Mouse (Mus musculus): ENCODE measurements around the gene Gramd1b.
A peak's percentile ranks its signal among the peaks of the same experiment; 100 is the strongest.
"Not testable (repeated sequence)": the region's sequence is repeated elsewhere in the genome, so short reads cannot be mapped to it uniquely, and the experiment has no call there.

Gramd1b gene

DNA sequence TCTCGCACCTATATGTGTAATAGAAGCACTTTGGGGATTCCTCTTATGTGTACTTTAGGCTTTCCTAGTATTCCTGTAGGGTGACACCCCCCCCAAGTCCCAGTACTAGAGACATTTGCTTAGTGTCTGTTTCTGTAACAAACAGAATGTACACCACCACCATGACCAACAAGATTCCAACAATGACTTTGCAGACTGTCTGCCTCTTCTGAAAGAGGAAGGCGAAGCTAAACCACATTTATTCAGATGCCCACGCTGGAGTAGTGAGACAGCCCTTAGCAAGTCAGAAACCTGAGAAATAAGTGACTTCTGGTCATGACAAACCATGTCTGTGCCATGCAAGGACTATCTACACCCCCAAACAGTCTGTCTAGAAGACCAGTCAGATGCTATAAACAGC lies 11.9 kb downstream of the Gramd1b start:
- no peak for DNase-seq (ENCODE audit: low spot score)

DNA sequence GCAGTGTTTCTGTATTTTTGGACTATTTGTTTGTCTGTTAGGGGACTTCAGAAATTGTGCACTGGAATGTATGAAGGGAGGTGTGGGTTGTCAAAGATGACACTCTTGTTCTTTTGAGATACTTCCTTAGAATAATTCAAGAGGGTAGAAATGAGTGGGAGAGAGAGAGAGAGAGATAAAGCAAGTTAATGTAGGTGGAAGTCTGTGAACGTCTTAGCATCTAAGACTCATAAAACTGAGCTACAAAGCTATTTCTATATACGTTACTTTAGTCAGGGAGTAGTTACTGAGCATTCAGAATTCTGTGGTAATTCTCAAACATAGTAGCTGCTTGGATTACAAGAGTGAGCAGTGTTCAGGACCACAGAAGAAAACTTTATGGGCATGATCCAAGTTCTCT lies 19.2 kb downstream of the Gramd1b start:
- no peak for DNase-seq (ENCODE audit: low spot score)

DNA sequence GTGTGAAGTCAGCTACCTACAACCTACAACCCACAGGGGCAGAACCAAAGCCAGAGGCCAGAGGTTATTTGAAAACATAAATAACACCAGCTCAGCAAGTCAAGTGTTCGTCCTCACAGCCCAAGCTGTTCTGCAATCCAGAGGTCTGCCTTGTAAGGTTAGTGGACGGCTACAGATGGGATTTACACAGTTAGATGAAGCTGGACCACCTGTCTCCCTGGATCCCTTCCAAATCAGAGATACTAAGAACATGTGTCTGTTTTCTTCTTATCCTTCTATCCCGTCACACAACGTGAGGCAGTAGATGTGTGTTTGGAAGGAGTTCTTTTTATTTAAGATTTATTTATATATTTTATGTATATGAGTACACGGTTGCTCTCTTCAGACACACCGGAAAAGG lies 21.7 kb downstream of the Gramd1b start:
- DNase-seq (ENCODE audit: low spot score): no peak

DNA sequence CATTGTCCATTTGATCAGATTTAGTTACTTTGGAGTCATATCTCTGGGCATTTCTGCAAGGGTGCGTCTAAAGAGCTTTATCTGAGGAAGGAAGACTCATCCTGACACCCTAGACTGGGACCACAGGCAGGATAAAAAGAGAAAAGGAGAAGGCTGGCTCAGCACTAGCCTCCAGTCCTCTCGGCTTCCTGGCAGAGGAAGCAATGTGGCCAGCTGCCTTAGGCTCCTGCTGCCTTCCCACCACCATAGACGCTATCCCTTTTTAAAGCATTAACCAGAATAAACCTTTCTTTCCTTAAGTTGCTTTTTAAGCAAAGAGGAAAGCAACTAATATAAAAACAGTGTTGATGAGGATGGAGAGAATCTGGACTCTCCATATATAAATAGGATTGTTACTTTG lies 24.6 kb downstream of the Gramd1b start:
- no peak for DNase-seq (ENCODE audit: low spot score)

DNA sequence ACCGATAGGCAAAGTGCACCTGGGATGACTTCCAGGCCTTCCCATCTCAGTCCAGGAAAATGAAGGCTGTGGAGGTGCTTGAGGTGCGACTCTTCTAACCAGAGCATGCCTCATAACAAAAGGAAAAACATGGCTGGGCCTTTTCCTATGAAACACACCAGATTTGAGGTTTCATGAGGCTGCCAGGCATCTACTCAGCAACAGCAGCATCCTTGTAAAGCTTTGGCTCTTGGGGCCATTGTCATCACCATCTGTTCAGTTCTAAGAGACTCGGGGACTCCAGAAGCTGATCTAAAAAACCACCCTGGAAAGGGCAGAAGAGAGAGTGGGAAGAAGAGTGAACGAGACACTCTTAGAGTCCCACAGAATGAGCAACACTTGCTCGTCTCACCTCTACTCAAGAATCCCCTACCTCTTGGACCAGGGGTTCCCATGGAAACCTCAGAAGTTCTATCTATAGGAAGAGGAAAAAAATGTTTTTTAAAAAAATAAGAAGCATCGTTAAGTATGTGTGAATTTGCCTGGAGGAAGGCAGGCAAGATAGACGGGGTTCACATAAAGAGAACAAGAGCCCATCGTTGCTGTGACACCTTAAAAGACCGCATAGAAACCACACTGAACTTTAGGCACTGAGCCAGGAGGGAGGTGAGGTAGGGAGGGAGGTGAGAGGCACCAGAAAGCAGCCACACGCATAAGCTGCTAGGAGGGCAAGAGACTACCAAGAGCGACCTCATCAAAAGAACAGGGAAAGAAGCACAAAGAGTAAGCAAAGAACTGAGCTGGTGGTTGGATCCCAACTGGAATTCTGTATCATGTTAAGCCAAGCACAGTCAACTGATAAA lies 25.5 kb downstream of the Gramd1b start:
- no peak for DNase-seq (ENCODE audit: low spot score)

DNA sequence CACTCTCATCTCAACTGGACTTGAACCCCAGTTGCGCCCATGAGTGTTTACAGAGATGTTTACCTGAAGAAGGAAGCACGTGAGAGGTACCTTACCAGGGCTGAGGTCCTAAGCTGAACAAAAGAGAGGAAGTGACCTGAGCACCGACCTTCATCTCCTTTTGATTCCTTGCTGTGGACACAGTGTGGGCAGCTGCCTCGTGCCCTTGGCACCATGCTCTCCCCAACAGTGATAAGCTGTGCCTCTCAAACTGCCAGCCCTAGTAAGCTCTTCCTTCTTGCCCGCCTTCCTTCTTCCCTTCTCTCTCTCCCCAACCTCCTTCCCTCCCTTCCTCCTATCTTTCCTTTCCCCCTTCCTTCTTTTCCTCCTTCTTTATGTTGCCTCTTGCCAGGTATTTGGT lies 26.3 kb downstream of the Gramd1b start:
- DNase-seq (ENCODE audit: low spot score): no peak

DNA sequence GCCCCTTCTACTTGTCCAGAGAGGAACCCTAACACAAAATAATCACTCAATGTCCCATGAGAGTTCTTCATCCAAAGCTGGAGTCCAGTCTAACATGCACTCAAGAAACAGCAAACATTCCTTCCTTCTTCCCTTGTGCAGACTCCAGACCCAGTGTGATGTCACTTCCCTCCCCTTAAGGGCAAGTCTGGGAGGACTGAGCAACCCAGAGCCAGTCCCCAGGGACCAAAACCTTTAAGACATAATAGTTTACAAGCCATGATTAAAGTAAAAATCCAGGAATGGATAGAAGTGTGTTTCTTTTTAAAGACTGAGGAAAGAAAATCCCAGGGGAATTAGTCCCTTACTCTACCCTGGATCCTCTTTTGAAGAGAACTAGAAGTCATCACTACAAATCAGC lies 30.5 kb downstream of the Gramd1b start:
- DNase-seq (ENCODE audit: low spot score): no peak

DNA sequence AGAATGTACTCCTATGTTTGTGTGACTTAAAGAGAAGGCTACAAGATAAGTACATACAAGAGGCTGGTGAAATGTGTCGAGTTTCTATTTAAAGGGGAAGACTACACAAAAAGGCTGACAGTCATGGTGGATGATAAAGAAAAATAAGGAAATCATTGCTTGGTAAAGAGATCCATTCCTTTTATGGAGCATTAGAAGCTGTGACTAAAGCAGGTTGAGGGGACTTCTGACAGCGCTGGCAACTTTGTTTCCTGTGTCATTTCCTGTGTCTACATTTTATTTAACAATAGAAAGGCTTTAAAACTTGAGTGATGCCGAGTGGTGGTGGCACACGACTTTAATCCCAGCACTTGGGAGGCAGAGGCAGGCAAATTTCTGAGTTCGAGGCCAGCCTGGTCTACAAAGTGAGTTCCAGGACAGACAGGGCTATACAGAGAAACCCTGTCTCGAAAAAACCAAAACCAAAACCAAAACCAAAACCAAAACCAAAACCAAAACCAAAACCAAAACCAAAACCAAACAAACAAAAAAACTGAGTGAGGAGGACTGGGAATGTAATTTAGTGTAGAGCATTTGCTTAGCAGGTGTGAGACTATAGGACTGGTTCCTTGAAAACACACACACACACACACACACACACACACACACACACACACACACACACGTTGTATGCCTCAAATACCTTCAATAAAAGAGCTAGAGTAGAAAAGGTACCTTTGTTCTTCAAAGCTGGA lies 48.7 kb downstream of the Gramd1b start:
- not testable (repeated sequence) for DNase-seq (ENCODE audit: low spot score)

DNA sequence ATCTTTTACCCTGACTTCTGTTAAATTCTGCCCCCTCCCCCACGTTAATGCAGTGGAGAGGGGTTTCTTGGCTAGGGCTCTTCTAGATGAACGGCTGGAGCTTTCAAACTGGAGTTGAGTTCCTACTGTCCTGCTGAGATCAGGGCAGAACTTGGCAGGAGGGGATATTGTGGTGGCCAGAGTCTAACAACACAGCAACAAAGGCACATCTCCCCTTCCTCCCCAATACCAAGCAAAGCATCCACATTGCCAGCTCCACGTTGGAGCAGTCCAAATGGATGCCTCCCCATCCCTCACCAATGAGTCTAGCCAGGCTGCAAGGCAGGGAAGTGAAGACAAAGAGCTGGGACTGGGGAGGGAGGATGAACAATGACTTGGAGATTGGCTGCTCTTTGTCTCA lies 49.9 kb downstream of the Gramd1b start:
- DNase-seq (ENCODE audit: low spot score): no peak

DNA sequence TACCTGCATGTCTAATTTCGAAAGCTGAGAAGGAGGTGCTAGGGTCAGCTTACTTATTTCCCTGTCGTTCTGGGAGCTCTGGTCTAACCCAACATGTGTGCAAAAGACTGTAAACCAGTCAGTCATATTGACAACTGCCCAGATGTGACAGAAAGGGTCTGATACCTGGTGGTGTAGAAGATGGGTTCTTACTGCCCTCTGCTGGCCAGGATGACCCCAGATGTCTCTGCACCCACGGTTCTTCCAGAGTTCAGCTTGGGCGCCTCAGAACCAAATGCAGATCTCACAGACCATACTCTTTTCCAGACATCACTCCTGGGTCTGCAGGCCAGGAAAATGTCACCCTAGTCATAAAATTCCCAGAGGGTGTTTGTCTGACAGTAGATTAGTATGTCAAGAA lies 51.9 kb downstream of the Gramd1b start:
- peak; percentile 31 for DNase-seq (ENCODE audit: low spot score)

DNA sequence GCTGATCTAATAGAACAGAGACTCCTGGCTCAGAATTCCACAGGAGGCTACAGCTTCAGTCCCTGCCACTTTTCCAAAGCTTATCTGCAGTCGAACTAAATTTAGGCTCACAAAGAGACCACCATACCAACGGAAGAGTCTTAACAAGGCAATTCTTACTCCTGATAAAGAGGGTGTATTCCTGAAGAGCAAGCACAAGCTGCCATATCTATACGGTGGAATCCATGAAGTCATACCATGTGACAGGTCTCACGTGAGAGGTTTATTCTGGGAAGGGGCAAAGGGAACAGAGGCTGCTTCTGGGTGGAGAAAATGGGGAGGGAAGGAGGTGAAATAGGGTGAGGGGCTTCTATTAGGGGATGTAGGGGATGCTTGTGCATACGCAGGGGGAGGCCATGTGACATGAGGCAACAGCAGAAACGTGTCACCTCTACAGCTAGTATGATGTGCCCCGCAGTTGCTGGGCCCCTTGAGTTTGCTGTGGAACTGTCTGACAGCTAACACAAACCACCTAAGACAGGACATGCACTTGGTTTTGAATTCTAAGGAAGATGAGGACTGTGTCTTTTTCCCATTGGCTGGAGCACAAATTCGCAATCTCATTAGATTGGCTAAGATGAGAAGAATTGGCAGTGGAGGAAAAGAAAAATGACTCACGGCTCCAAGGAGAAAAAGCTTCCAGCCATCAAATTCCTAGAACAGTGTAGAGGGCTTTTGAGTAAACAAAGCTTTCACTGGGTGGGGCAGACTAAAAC lies 52.9 kb downstream of the Gramd1b start:
- no peak for DNase-seq (ENCODE audit: low spot score)

DNA sequence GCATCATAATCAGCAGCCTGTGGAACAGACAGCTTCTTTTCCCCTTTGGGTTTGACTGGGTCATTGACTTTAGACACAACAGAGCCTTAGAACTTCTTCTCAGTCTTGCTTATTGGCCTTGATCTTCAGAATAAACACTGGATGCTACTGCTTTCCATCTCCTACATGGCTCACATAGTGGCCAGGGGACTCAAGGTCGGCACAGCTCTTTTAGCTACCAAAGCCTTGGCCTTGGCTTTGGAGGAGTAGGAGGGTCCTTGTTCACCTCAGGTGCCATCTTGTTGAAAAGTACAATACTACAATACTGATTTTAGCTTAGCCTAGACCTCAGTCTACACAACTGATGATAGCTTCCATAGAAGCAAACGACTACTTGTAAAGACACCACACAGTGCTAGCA lies 53.6 kb downstream of the Gramd1b start:
- no peak for DNase-seq (ENCODE audit: low spot score)

DNA sequence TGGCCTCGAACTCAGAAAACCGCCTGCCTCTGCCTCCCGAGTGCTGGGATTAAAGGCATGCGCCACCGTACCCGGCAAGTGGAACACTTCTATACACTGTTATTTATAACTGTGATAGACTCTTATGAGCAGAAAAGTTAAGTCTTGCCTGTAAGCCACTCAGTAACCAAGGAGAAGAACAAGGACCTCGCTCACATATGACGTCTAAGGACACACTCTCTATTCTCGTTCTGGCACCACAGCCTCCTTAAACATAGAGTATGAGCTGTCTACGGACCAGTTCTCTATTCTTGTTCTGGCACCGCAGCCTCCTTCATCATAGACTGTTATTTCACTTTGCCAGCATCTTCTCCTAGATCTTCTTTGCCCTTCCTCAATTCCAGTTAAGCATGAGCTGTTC lies 55.1 kb downstream of the Gramd1b start:
- no peak for DNase-seq (ENCODE audit: low spot score)

DNA sequence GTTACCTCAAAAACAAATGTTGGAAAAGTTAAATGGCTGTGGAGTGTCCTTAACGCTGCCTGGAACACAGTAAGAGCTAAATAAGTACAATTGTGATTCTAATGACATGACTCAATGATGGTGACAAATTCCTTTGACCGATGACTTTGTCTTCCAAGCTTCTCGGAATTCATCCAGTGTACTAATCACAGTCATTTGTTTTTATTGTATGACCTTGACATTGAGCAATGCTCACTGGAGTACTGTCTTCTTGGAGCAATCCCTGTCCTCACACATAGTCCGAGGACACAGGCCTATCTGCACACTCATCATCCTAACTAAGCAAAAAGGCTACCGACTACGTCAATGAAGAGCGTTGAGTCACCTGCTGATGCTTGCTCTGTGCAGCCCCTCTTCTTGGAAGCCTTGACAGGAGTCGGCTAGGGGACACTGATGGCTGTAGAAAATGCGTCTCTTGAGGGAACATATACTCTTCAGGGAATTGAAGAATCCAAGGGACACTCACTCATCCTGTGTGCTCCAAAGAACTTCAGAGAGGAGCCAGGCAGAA lies 58.1 kb downstream of the Gramd1b start:
- DNase-seq (ENCODE audit: low spot score): no peak

DNA sequence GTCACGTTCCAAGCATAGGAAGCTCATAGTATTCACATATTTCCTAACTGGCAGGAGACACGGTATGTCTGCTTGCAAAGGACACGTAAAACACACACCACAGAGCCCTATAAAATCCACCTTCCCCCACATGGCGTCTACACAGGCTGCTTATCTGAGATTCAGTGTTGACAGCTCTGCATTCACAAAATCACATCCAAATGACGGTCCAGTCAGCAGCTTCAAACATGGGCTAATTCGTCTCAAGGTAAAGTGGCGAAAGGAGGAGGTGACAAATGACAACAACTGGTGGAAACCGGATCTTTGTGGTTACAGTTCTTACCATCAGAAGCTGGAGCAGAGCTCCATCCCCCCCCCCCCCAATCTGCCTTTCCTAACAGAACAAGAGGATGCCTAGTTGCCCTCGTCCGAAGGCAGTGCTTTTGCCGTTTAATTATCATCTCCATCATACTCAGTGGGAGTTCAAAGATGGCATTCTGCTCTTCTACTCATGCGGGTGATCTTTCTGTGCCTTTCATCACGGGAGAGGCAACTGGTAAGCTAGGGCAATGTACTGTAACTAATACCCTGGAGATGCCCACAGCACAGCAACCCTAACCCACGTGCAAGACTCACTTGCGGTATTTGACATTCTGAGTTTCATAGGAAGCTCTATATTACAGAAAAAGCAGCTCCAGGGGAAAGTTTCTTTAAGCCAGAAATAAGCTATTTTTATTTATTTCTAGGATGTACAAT lies 61.6 kb downstream of the Gramd1b start:
- DNase-seq (ENCODE audit: low spot score): no peak

DNA sequence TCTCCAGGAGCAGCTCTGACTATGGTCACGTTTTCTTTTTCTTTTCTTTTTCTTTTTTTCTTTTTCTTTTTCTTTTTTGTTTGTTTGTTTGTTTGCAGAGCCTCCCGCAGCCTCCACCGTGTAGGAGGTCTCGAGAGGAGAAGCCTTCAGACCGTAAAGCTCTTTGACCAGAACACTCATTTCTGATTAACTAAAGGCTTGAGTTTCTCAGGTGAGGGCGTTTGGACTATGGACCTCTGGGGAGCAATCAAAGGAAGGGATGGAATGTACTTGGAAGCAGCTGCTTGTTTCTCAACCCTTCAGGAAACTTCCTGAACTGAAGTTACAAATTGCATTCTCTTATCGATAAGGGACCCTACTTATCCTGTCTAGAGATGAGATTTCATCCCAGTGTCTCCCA lies 64.4 kb downstream of the Gramd1b start:
- no peak for DNase-seq (ENCODE audit: low spot score)

DNA sequence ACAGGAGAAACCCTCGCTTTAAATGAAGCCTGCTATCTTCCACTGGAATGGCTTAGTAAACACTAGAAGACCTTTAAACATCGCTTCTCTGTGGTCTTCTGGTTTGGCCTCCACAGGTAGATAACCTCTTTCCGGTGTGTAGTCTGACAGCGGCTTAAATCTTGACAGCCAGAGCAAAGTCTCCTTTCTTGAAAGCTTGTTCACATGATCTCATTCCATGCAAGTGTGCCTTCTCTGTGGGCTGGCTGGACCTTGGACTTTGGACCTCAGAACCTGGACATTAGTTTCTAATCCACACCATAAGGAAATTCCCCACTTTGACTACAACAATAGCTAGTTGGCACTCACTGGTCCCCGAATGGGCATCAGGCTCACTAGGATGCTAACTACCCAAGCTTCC lies 65.6 kb downstream of the Gramd1b start:
- no peak for DNase-seq (ENCODE audit: low spot score)

DNA sequence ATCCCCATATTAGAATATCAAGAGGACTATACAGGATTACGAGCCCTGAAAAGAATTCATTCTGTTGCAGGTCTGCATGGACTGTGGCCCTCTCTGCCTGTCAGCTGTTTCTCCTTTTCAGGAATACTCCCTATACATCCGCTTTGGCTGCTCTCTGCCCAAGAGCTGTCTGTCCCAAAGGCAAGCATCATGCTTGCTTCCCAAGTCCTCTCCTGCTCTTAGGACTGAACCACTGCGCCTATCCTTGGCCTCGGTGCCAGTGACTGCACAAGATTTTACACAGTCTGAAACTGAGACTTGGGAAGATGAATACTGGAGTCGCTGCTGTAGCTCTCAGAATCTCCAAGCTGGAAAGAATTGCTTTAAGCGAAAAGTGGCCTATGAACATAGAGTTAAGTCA lies 68.8 kb downstream of the Gramd1b start:
- DNase-seq (ENCODE audit: low spot score): no peak

DNA sequence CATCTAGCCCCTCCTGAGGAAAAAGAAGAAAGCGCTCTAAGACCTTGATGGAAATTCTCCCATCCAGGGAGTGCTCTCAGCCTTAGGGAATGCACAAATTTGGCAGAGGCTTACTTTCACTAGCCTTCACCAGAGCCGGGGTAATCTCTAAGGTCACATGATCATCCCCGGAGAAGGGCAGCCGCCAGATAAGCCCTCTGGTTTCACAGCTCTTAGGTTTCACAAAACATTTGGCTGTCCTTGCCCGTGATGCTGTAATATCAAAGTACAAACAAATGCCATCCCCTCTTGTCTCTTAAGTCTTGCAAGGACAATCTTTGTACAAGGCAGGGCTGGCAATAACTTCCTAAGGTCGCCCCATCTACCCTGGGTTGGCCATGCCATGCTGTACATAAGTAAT lies 70.4 kb downstream of the Gramd1b start:
- DNase-seq (ENCODE audit: low spot score): no peak

DNA sequence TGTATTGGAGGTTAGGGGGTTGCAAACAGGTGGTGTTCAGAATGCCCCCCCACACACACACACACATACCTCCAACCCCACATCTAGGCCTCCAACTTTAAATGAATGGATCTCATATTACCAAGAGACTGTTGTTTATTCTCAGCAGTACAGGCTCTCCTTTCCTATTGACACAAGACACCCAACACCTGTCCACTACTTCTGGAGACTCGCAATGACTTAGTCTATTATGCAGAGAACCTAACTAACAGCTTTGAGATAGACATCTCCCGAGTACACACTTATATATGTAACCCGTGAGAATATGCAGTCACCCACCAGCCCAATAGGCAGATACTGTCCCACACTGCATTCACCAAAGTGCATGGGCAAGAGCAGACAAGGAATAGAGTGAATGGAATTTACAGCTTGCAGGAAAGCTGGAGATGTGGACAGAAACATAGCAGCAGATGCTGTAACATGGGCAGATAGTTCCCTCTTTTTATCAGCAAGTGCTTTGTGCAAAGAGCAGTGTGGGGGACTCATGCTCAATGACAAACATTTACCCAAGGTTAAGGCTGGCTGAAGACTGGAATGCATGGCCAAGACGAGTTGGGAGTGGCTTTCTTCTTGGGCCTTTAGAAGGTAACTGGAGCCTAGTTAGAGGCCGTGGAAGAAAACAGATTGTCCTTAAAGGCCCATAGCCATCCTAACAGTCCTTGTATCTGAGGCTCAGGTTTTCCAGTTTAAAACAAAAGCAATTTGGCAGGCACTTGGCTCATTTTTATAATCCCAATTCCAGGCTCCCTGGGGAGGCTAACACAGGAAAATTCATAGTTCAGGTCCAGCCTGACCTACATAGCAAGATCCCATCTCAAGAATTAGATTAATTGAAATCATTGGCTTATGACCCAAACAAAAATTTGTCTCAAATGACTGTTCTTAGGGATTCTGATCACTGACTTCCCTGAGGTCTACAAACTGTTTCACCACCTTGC lies 71.6 kb downstream of the Gramd1b start:
- no peak for DNase-seq (ENCODE audit: low spot score)
